Mouse (Mus musculus) cerebellum, adult 2 months (tissue): ENCODE measurements around the gene Actl10.

Experiments used
- CTCF ChIP-seq: fragments of 200-500 bp; IDR thresholded peaks from 2 replicates; pipeline ENCODE4 v1.5.1; 2011; ENCODE audit warnings: low read depth, mild to moderate bottlenecking, control low read depth, low read length, moderate library complexity, borderline replicate concordance; ENCODE audit not compliant: insufficient read depth
- POLR2A ChIP-seq: fragments of 200-500 bp; IDR thresholded peaks from 2 replicates; pipeline ENCODE4 v1.6.1; 2011; ENCODE audit warnings: low read length, control low read depth, borderline replicate concordance; ENCODE audit not compliant: insufficient read depth

DNA sequence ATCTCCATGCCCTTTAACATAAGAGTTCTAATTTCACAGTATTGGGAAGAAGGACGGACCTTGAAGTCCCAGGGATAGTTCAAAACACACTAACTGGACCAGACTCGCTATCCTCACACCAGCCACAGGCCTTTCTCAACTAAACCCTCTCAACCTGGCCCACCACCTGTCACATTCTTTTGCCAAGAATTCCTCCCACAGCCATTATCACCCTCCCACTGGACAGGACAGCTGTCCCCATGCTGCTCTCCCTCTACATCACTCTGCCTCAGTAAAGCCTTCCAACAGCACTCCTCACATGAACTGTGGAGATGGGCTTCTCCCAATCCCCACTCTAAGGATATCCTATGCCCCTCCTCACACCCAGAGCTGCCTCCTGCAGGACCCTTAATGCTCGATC, 14.0 kb downstream of the Actl10 start:
- TF ChIP-seq CTCF (no peak), POLR2A (no peak)
